Mouse (Mus musculus) embryonic fibroblast, embryonic 13.5 days (primary cell): ENCODE data around the gene Slc13a5. TPM values are rescaled to one million over a fixed set of nuclear protein-coding genes. Genes with fewer than 3 reads are reported as not detected.

Source experiments
- H3K27ac ChIP-seq: 2 replicates; pipeline ENCODE4 v1.5.1; 2012; ENCODE audit warnings: low read length, control low read depth, inconsistent platforms; ENCODE audit not compliant: insufficient read depth
- H3K4me1 ChIP-seq: 2 replicates; pipeline ENCODE4 v1.6.1; 2011; ENCODE audit warnings: low read length; ENCODE audit not compliant: control insufficient read depth, insufficient read depth
- H3K4me3 ChIP-seq: 2 replicates; pipeline ENCODE4 v1.5.1; 2011; ENCODE audit warnings: mild to moderate bottlenecking, control low read depth, low read length; ENCODE audit not compliant: insufficient read depth
- CTCF ChIP-seq: IDR thresholded peaks from 2 replicates; pipeline ENCODE4 v1.5.1; 2011; ENCODE audit warnings: mild to moderate bottlenecking, control low read depth, low read length, moderate library complexity, borderline replicate concordance; ENCODE audit not compliant: insufficient read depth
- POLR2A ChIP-seq: IDR thresholded peaks from 2 replicates; pipeline ENCODE4 v1.6.1; 2011; ENCODE audit warnings: low read depth, mild to moderate bottlenecking, control low read depth, low read length, moderate library complexity
- polyA plus RNA-seq: library from polyadenylated mRNA; stranded (reverse); fragments of >200 nt; gene quantifications from 2 replicates; pipeline ENCODE4 v1.2.4, GENCODE M21; 2011; ENCODE audit warnings: low read depth; ENCODE audit not compliant: missing spikeins, insufficient read length

The Slc13a5 gene
- polyA plus RNA-seq, 1 experiment = 0.74 TPM

DNA sequence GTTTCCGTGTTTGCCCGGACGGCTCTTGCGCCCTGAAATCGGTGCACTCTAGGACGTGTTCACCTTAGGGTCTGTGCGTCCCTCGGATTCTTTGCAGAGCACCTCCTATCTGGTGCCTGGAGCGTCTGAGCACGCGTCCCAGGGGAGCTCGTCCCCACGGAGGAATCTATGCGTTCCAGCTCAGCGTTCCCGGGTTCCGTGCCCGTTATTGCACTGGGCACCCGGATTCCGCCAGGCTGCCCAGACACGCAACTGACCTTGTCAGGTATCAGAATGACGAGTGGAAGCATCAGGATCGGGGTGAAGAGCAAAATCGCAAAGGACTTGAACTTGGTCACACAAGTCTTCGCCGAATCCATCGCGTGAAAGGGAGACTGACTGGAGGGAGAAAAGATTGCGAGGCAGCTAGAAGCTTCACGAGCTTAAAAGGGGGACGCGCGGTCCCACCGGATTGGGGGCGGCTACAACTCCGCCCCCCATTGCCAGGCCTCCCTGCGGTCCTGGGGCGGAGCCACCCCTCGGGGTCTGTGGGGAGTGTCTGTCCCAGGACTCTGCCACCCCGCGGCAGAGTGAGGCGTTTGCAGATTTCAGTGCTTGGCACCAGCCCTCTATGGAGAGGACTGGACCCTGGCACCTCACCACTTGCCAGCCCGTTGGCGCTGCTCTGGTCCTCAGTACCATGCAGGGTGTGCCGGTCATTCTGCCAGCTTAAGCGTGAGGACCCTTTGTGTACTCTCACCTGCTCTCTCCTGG lies 639 bp downstream of the Slc13a5 start:
- Histone ChIP-seq H3K27ac (no peak overlapping the region), H3K4me3 (peak overlapping the region; percentile 40), H3K4me1 (no peaks in the 10 kb centered on the region)
- TF ChIP-seq CTCF (0 out of 2 replicates have a peak, but pooled peaks have one; percentile 14), POLR2A (no peak)

DNA sequence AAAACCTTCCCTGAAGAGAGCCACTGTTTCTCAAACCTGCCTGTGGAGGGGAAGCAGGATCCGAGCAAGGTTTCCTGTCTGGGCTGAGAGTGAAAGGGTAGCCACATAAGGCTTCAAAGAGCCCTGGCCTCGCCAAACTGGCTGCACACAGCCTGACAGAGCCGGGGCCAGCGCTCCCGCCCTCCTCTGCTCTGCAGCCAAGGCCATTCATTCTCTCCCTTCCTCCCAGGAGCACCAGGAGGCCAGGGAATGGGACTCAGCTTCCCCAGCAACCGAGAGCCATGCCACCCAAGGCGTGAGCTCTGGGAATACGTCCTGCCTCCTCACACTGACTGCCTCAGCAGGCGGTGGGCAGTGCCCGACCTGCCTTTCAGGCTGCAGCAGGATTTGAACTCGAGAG lies 1.5 kb downstream of the Slc13a5 start:
- no peaks in the 10 kb centered on the region for H3K4me1 ChIP-seq
- no peak overlapping the region for H3K27ac ChIP-seq
- no peak overlapping the region for H3K4me3 ChIP-seq
- TF ChIP-seq POLR2A (no peak), CTCF (no peak)

DNA sequence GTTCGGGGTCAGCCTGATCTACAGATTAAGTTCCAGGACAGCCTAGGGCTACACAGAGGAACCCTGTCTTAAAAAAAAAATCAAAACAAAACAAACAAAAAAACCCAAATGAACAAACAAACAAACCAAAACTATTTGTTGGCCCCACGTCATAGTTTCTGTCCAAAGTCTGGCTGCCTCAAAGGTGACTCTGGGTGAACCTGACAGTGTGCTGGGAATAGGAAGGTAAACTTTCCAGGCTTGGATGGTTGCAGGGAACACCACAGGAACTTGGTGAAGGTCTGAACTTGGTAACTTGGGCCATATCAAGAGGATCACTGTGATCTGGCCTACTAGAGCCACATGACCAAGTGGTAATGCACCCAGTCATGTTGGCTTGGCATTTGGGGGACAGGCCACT lies 10.6 kb downstream of the Slc13a5 start:
- Histone ChIP-seq H3K4me1 (no peaks in the 10 kb centered on the region), H3K27ac (no peak overlapping the region), H3K4me3 (no peak overlapping the region)
- TF ChIP-seq POLR2A = no peak
- no peak for TF ChIP-seq CTCF

DNA sequence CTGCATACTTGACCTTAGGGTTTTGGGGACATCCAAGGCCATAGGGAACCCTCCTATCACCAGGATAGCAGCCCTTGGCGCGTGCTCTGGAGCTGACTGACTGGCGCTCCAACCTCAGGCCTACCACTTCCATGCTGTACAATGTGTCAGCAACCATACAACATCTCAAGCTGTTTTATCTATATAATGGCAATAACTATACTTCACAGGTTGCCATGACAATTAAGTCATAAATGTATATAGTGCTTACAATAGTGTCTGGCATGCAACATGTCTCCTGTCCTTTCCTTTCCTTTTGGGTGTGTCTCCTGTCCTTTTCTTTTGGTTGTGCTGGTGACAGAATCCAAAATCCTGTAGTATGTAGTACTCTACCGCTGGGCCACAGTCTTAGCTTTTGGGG lies 11.4 kb downstream of the Slc13a5 start:
- TF ChIP-seq CTCF = no peak
- no peak for TF ChIP-seq POLR2A
- H3K4me3 ChIP-seq = no peak overlapping the region
- H3K4me1 ChIP-seq = no peaks in the 10 kb centered on the region
- H3K27ac ChIP-seq = no peak overlapping the region

- no peak overlapping the region for H3K4me3 ChIP-seq
- no peaks in the 10 kb centered on the region for H3K4me1 ChIP-seq
- no peak overlapping the region for H3K27ac ChIP-seq
- TF ChIP-seq POLR2A (no peak), CTCF (no peak)
Measured at GRCm38 (mm10) chr11:72245196-72245753, 21.7 kb downstream of the Slc13a5 start.

DNA sequence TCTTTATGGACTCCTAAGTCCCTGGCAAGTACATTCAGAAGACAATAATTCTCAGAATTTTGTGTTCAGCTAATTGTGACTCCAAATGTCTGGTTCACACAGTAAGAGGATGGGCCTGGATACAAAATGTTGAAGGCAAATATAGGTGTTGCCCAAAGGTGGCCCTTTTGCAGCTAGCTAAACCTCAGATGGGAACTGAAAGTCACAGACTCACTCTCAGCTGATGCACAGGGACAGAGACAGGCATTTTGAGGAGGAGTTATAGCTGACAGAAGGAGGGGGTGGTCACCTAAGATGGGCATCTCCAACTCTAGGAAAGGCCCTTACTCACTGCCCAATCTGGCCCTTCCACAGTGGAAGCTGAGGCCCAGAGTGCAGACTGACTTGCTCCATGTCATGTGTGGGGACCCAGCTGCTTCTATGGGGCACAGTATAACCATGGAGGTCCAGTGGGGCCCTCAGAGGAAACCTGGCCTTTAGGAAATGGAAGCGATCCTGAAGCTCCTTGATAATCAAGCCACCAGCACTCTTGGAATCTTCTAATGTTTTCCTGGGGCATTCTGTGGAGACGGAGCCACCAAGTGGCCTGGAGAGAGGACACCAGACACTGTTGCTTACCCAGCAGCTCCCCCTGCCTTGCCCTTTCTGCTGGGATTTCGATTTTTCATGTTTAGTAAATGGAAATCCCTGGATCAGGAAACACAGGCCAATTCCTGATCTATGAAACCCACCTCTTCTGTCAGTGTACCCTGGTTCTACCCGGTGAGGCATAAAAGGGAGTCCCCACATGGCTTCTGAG lies 26.8 kb downstream of the Slc13a5 start:
- H3K27ac ChIP-seq = no peak overlapping the region
- H3K4me3 ChIP-seq = no peak overlapping the region
- H3K4me1 ChIP-seq = no peaks in the 10 kb centered on the region
- TF ChIP-seq CTCF (no peak), POLR2A (no peak)

DNA sequence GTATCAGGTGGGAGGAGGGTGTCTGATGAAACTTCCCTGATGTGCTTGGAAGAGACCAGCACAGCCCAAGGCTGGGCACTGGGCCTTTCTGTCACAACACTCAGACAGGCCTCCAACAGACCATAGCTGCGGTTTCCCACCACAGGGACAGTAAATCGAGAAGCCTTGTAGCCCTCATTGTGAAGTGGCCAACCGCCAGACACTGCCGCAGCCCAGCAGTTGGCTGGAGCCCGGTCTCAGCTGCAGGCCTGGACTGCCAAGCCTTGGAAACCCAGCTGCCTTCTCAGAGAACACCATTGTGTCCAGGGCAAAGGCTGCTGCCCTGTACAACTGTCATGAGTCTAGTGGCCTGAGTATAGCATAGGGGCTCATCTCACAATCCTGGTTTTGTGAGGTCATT lies 33.0 kb downstream of the Slc13a5 start:
- no peaks in the 10 kb centered on the region for H3K4me1 ChIP-seq
- TF ChIP-seq CTCF (no peak), POLR2A (no peak)
- H3K27ac ChIP-seq = no peak overlapping the region
- no peak overlapping the region for H3K4me3 ChIP-seq

GRCm38 (mm10) chr11:72232991-72233390 lies 34.0 kb downstream of the Slc13a5 start:
- TF ChIP-seq CTCF (no peak), POLR2A (no peak)
- no peak overlapping the region for H3K4me3 ChIP-seq
- no peaks in the 10 kb centered on the region for H3K4me1 ChIP-seq
- no peak overlapping the region for H3K27ac ChIP-seq

DNA sequence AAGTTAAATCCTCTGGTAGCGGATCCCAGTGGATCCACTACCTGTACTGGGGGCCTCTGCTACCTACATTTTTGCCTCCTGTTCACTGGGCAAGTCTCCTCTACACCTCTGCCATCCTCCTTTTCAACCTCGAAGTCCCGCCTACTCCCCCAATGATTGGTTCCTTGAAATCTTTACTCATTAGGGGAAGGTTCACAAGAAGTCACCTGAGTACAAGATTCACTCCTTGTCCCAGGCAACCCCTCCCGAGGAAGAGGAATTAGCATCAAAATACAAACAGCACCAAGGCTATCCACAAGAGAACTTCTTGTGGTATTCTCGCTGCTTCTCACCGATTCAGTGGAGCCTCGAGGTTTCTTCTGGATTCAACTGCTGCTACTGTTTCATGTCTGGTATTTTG lies 35.0 kb downstream of the Slc13a5 start:
- Histone ChIP-seq H3K4me3 (no peak overlapping the region), H3K27ac (no peak overlapping the region), H3K4me1 (no peaks in the 10 kb centered on the region)
- TF ChIP-seq POLR2A = no peak
- no peak for TF ChIP-seq CTCF

DNA sequence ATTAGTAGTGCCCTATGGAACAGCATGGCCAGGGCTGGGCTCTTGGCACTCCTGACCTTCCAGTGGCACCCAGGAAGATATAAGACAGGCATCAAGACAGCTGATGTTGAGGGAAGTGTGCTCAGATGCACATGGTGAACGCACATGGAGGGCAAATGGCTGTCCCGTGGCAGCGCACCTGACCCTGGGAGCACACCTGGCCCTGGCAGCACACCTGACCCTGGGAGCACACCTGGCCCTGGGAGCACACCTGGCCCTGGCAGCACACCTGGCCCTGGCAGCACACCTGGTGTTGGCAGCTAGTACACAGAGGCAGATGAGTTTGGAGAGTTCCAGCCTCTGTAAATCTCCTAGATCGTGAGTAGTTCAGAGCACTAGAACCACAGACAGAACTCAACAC lies 38.5 kb downstream of the Slc13a5 start:
- TF ChIP-seq CTCF (no peak), POLR2A (no peak)
- no peaks in the 10 kb centered on the region for H3K4me1 ChIP-seq
- H3K4me3 ChIP-seq = no peak overlapping the region
- no peak overlapping the region for H3K27ac ChIP-seq

GRCm38 (mm10) chr11:72226901-72227300 lies 40.1 kb downstream of the Slc13a5 start:
- no peak overlapping the region for H3K27ac ChIP-seq
- H3K4me1 ChIP-seq = no peaks in the 10 kb centered on the region
- TF ChIP-seq POLR2A (no peak), CTCF (no peak)
- no peak overlapping the region for H3K4me3 ChIP-seq
